Mouse (Mus musculus) layer of hippocampus, postnatal 25 days (tissue): ENCODE results near the gene Chchd6. TPM values are rescaled to one million over a fixed set of nuclear protein-coding genes. Genes with fewer than 3 reads are reported as not detected.
A peak's percentile ranks its signal among the peaks of the same experiment; 100 is the strongest.

Experiments
- DNase-seq, 2 experiments: peaks; one replicate each; pipeline ENCODE4 v3.0.0; 2022; ENCODE audit warnings: mixed read lengths in 2 of 2, low spot score in 1 of 2; ENCODE audit errors: extremely low spot score in 1 of 2
- total RNA-seq, 2 experiments: library from RNA; stranded (reverse); gene quantifications; 2 replicates each; pipeline ENCODE4 v1.2.3; 2021

The Chchd6 gene
- total RNA-seq, 2 experiments from 2014 or later: 62.4 to 74.8 TPM

- DNase-seq: no peak
These were observed 59.7 kb downstream of the Chchd6 start for GRCm38 (mm10) chr6:89535626-89536225.

GRCm38 (mm10) chr6:89524766-89525165, 70.7 kb downstream of the Chchd6 start:
- no peak for DNase-seq

GRCm38 (mm10) chr6:89510154-89510553, 85.3 kb downstream of the Chchd6 start:
- DNase-seq: no peak

DNA sequence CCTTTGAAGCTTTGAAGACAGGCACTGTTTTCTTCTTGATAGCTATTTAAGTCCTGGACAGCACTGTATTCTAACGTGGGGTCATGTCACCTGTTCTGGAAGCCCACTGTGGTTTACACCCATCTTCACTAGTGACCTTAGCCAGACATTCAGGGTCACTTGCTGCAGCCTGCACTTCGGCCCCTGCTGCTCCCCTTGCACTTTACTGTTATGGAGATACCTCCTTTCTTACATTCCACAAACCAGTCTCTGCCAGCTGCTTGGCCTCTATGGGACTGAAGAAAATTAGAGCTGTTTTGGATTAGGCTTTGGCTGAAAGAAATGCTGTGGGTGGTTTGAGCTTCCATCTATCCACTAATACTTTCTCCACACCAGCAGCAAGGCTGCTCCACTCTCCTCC, 86.7 kb downstream of the Chchd6 start:
- DNase-seq: no peak

- no peak for DNase-seq
These were observed 87.2 kb downstream of the Chchd6 start for GRCm38 (mm10) chr6:89508263-89508662.

- no peak for DNase-seq
These were observed 95.5 kb downstream of the Chchd6 start for GRCm38 (mm10) chr6:89499961-89500360.

GRCm38 (mm10) chr6:89498764-89499516, 96.5 kb downstream of the Chchd6 start:
- DNase-seq: peak in 1 of 2 experiments; percentile 8

DNA sequence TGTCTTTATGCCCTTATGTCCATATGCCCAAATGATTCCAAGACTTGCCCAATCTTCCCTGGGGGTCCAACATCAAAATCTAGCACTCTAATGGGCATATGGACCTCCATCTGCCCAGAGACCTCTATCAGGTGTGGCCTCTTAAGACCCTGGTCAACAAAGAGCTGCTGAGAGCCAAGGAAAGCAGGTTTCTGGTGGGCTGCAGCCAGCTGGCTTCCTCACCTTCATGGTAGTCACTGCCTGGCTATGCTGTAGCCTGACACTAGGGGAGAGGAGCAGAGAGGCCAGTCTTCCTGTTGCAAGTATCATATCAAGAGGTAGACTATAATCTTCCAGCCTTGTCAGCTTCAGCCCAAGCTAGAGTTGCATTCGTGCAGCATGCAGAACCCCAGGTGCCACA, 98.5 kb downstream of the Chchd6 start:
- DNase-seq: no peak

DNA sequence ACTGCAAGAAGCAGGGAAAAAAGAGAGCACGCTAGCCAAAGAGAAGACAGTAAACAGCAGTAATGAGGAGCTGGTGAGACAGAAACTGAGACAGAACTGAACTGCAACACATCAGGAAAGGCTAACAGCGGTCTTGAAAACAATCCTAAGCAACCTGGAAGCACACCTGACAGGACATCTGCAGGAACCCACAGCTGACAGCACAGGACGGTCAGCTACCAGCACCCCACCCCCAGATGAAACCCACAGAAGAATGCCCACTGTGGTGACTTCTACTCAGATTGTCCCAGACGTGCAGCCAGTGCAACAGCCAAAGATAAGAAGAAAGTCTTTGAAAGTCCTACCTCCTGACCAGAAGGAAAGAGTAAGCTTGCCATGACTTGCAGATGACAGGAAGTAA, 103.1 kb downstream of the Chchd6 start:
- DNase-seq: no peak

DNA sequence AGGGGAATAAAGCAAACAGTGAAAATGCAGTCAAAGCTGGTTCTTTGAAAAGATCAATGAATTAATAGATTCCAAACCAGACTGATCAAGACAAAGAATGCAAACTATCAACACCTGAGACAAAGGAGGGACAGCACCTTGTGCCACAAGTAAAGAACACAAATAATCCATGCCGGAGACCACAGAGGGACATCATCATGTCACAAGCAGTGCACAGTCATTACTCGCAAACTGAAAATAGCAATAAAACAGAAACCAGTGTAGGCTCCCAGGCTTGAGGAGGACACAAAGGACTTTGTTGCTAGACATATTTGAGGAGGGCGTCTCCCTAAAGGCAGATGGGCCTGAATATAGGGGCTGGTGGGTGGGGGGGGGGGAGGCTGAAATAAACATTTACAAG, 105.1 kb downstream of the Chchd6 start:
- no peak for DNase-seq

DNA sequence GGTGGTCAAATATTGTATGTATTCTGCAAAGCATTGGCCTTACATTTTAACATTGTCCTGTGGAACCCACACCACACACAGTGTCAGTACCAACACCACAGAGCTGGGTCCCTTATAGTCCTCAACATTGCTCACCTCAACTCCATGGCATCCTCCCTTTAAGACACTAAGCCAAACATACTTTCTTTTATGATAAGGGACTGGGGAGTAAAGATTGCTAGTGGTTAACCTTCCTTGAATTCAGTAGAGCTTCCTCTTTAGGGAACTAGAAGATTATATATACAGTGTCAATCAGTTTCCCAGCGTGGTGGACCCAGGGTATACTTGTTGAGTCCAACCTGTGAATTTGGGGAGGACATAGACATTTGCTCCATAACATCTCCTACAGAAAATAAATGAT, 105.9 kb downstream of the Chchd6 start:
- no peak for DNase-seq

DNA sequence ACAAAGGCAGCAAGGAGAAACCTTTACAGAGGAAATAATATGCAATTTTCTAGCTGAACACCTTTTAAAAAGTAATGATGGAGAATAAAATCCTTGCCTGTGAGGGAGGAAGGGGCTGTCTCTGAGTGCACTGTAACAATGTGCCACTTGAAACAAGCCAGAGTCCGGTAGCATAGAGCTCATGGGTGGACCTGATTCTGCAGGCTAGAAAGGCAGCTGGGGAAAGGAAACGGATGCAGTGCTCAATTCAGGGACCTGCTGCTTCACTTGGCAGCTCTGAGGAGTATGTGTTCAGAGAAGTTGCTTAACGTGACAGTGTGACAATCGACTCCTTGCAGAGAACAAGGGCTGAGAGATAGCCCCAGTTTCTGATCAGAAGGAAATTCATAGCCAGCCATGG, 109.4 kb downstream of the Chchd6 start:
- DNase-seq: no peak

GRCm38 (mm10) chr6:89481192-89481591, 114.3 kb downstream of the Chchd6 start:
- DNase-seq: no peak

DNA sequence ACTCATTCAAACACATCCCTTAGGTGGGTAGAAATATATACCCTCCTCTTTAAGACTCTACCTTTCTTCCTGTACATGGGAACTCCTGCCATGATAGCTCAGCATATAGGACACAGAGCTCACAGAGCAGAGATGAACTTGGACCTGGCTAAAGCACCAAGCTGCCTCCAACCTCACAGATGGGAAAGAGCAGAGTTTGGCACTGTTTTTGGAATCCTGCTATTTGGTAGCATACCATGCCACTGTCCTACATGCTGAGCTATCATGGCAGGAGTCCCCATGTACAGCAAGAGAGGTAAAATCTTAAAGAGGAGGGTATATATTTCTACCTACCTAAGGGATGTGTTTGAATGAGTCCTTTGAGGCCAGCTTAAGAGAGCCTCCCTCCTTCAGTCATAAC, 127.5 kb downstream of the Chchd6 start:
- no peak for DNase-seq

DNA sequence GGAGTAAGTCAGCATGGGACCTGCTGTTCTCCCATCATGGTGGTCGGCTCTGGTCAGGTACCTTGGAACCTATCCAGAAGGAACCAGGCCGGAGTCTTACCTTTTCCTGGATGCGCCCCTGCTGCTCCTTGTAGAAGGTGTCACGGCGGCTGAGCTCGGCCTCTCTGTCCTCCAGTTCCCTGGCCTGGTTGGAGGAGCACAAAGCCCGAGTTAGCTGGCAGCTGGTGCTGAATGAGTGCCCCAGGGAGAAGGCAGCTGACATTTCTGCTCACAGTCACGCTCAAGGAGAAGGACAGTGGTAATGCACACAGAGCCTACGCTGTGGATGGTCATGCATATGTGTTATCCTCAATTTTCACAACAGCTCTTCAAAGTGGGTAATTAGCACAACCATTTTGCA, 128.2 kb downstream of the Chchd6 start:
- DNase-seq: no peak

GRCm38 (mm10) chr6:89466875-89467274, 128.6 kb downstream of the Chchd6 start:
- DNase-seq: no peak

GRCm38 (mm10) chr6:89466053-89466708, 129.3 kb downstream of the Chchd6 start:
- DNase-seq: no peak

DNA sequence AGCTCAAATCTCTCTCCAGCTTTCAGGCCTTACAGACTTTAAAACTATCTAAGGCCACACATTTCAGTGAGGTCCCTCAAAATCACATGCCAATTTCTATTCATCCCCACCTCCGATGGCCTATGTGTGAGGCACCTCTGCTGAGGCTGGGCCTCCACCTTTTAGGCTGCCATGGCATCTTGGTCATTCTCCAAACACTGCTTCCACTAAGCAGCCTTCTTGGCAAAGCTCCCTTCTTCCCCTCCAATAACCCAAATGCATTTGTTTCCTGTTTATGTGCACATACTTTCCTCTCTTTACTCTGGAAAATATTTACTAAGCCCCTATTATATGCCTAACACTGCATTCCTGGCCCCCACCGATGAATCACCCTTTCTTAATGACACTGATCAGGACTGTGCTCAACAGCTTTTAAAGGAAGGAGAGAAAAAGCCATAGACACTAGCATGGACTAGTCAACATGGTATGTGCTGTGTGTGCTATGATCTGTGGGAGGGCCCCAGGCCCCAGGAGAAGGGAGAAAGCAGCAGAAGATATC, 133.2 kb downstream of the Chchd6 start:
- no peak for DNase-seq

GRCm38 (mm10) chr6:89461250-89462222, 133.9 kb downstream of the Chchd6 start:
- no peak for DNase-seq

- no peak for DNase-seq
These were observed 135.8 kb downstream of the Chchd6 start for GRCm38 (mm10) chr6:89459634-89460033.
